Comparison of ENCODE assay signal across 17 mouse cellular contexts in genomic region chr1:39063666-39064385, GRCm38 (mm10).
DNase-seq lines count a peak whose midpoint lies in the region; ATAC-seq and TF ChIP-seq lines count a peak whose summit lies in the region.
"Had no signal": no experiment of that assay in that cellular context is flagged by ENCODE, and none has a peak within 500 bp of the region (broad histone marks: within the 10 kb centered on the region; RNA-seq: fewer than 3 reads in every experiment).

No protein-coding gene starts in this region.

- no peak for TF ChIP-seq POLR2A in cortical plate, adult 2 months (IDR thresholded peaks at IDR 0.05; ENCODE audit: extremely low read depth, insufficient read depth, low read length)

- no peak for TF ChIP-seq CTCF in cortical plate, adult 2 months (IDR thresholded peaks at IDR 0.05; ENCODE audit: extremely low read depth, insufficient read depth, low read length)

- H3K27ac ChIP-seq in cortical plate, adult 2 months (ENCODE audit: insufficient read depth, low read length), result peak overlapping the region; percentile 91
- H3K27ac ChIP-seq: embryonic facial prominence, embryonic 12.5 days; forebrain, embryonic 10.5 days; liver, embryonic 14.5 days; neural tube, embryonic 15.5 days had no signal

- intact Hi-C loops in left cerebral cortex, postnatal 25 days (cut with DNase I), result loop anchor here (1.0 to 5.0 kb wide), 4 partner anchors 33 to 51 kb away; no protein-coding TSS in a partner anchor

- peak; percentile 79 for ATAC-seq in frontal cortex, adult (ENCODE audit: low TSS enrichment)
- ATAC-seq in cerebellum, adult (ENCODE audit: insufficient number of reproducible peaks, low FRiP score, low TSS enrichment), result no peak
- ATAC-seq: hindbrain, embryonic 16.5 days had no signal

- H3K4me3 ChIP-seq in cortical plate, adult 2 months (ENCODE audit: insufficient read depth, low read length), result no peak overlapping the region
- H3K4me3 ChIP-seq: embryonic facial prominence, embryonic 12.5 days; forebrain, embryonic 10.5 days; neural tube, embryonic 15.5 days had no signal

- H3K4me1 ChIP-seq in cortical plate, adult 2 months (ENCODE audit: control insufficient read depth, insufficient read depth, low read length), result peaks cover 8% of the 10 kb centered on the region
- H3K4me1 ChIP-seq: embryonic facial prominence, embryonic 12.5 days; forebrain, embryonic 10.5 days; neural tube, embryonic 15.5 days had no signal

- no peak for DNase-seq in frontal cortex, postnatal 14 days (ENCODE audit: low spot score in 2 of 2)
- DNase-seq in layer of hippocampus, adult 9-11 months, result peak; percentile 53
- no peak for DNase-seq in layer of hippocampus, postnatal 25 days (ENCODE audit: extremely low spot score in 1 of 2, low spot score in 1 of 2)
- DNase-seq in left cerebral cortex, postnatal 25 days (ENCODE audit: low spot score in 2 of 2), result peak; percentile 54 to 91
- no peak for DNase-seq in spleen, postnatal 10 days (ENCODE audit: low spot score in 2 of 2)
- DNase-seq: adrenal gland, adult 2 months; cerebellum, adult 9-11 months; gastrocnemius, postnatal 10 days; lung, postnatal 14 days had no signal

Comparison
In these comparisons a context has a peak if more than half of its experiments do, and no peak if none do; other contexts are left out.
1. DNase-seq: peak in layer of hippocampus, adult 9-11 months (single experiment) and left cerebral cortex, postnatal 25 days (2 of 2); none in frontal cortex, postnatal 14 days (0 of 2), layer of hippocampus, postnatal 25 days (0 of 2) and spleen, postnatal 10 days (0 of 2).